14 mouse cellular contexts compared by ENCODE assay signal in the genomic region with DNA sequence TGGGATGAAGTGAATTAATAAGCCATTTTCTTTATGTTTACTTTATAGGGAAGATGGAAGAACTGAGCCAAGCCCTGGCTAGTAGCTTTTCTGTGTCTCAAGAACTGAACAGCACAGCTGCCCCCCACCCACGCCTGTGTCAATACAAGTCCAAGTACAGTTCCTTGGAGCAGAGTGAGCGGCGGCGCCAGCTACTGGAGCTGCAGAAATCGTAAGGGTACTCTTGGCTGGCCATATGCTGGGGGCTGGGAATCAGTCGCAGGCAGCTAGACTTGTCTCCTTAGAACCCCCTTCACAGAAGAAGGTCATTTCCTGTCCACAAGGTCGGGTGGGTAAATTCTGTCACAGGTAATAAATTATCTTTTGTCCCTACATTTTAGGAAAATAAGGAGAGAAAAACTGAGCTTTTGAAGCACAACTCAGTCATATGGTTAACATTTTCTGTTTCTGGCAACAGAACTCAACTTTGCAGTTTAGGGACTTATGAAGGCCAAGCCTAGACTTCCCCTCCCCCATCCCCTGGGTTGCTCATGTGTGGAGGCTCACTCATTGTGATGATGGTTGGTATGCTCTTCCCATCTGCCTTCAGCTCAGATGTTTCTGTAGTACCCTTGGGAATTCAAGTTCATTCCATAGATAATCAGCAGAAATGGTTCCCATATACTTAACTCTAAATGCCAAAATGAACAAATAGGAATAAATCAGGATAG. TPM values are rescaled to one million over a fixed set of nuclear protein-coding genes. Genes with fewer than 3 reads are reported as not detected.
DNase-seq lines count a peak whose midpoint lies in the region; TF ChIP-seq lines count a peak whose summit lies in the region.
"Had no signal": no experiment of that assay in that cellular context is flagged by ENCODE, and none has a peak within 500 bp of the region (broad histone marks: within the 10 kb centered on the region; RNA-seq: fewer than 3 reads in every experiment).

No protein-coding gene starts in this region.

- no peak for TF ChIP-seq CTCF in thymus, adult 2 months (IDR thresholded peaks at IDR 0.05; ENCODE audit: borderline replicate concordance, control insufficient read depth, extremely low read depth, insufficient read depth, low read length, poor library complexity)

- H3K36me3 ChIP-seq in limb, embryonic 10.5 days, result peaks cover 34% of the 10 kb centered on the region
- peaks cover 3% of the 10 kb centered on the region; the same call in 1 of the 2 replicates for H3K36me3 ChIP-seq in thymus, adult 2 months (ENCODE audit: control insufficient read depth, insufficient read depth, low read length)

- 53% methylated on average over 7 of the region's 7 CpGs for WGBS in limb, embryonic 10.5 days
- 92% methylated on average over 7 of the region's 7 CpGs for WGBS in thymus, adult 2 months

- no peaks in the 10 kb centered on the region for H3K27me3 ChIP-seq in limb, embryonic 10.5 days (ENCODE audit: low read depth, poor library complexity, severe bottlenecking)
- H3K27me3 ChIP-seq in thymus, adult 2 months (ENCODE audit: control insufficient read depth, insufficient read depth, low read length), result no peaks in the 10 kb centered on the region
- H3K27me3 ChIP-seq: embryonic facial prominence, embryonic 13.5 days; forebrain, embryonic 12.5 days had no signal

- no peak overlapping the region for H3K27ac ChIP-seq in limb, embryonic 10.5 days
- no peak overlapping the region for H3K27ac ChIP-seq in thymus, adult 2 months (ENCODE audit: control insufficient read depth, insufficient read depth, low read length)
- H3K27ac ChIP-seq: embryonic facial prominence, embryonic 13.5 days; forebrain, embryonic 12.5 days; hindbrain, embryonic 14.5 days had no signal

- peak; percentile 58 for DNase-seq in adrenal gland, postnatal 14 days
- no peak for DNase-seq in adrenal gland, postnatal 4 days (ENCODE audit: low spot score in 2 of 2)
- peak; percentile 42 for DNase-seq in kidney, postnatal 10 days
- DNase-seq in kidney, postnatal 25 days, result no peak
- DNase-seq in ES-CJ7 (ENCODE audit: low read depth, low spot score), result peak; percentile 38
- DNase-seq in limb, embryonic 10.5 days (ENCODE audit: low spot score), result peak; percentile 50
- no peak for DNase-seq in thymus, adult 2 months
- DNase-seq in frontal cortex, postnatal 25 days (ENCODE audit: low spot score in 2 of 2), result no peak
- DNase-seq: cerebellum, postnatal 14 days; midbrain, embryonic 14.5 days; thymus, postnatal 25 days had no signal

- TF ChIP-seq POLR2A in thymus, adult 2 months (IDR thresholded peaks at IDR 0.05; ENCODE audit: control insufficient read depth, extremely low read depth, insufficient read depth, low read length, poor library complexity), result no peak

- no peaks in the 10 kb centered on the region for H3K9me3 ChIP-seq in limb, embryonic 10.5 days (replicated peaks)
- H3K9me3 ChIP-seq: forebrain, embryonic 12.5 days had no signal

- peaks cover 3% of the 10 kb centered on the region; the same call in 1 of the 2 replicates for H3K4me1 ChIP-seq in limb, embryonic 10.5 days
- H3K4me1 ChIP-seq in thymus, adult 2 months (replicated peaks; ENCODE audit: control insufficient read depth, insufficient read depth, low read length), result no peaks in the 10 kb centered on the region
- H3K4me1 ChIP-seq: embryonic facial prominence, embryonic 13.5 days; forebrain, embryonic 12.5 days had no signal

- no peak overlapping the region for H3K4me3 ChIP-seq in limb, embryonic 10.5 days
- no peak overlapping the region for H3K4me3 ChIP-seq in thymus, adult 2 months (ENCODE audit: control insufficient read depth, insufficient read depth, low read length)
- H3K4me3 ChIP-seq: embryonic facial prominence, embryonic 13.5 days; forebrain, embryonic 12.5 days had no signal

RNA-seq across cellular contexts. Expression of gene Snupn, which starts 6.4 kb away (rescaled TPM):
- 12.5 and 13.3 TPM in 2 replicates for total RNA-seq in adrenal gland, postnatal 14 days (2021)
- total RNA-seq in adrenal gland, postnatal 4 days (2021), result 10 to 100 TPM; 13.3 to 14.2 TPM
- polyA plus RNA-seq in limb, embryonic 10.5 days (2016; fragmentation: Nextera tagmentation; extraction: Ambion mirVana), result 27.0 and 31.6 TPM in 2 replicates
- 6.1 and 6.3 TPM in 2 replicates for polyA plus RNA-seq in thymus, adult 2 months (2012; rRNA removed)

RNA-seq across cellular contexts. Expression of gene Imp3, which starts 19.8 kb away (rescaled TPM):
- 76.4 and 88.5 TPM in 2 replicates for total RNA-seq in adrenal gland, postnatal 14 days (2021)
- total RNA-seq in adrenal gland, postnatal 4 days (2021), result 10 to 100 TPM; 87.2 to 87.5 TPM
- 70.5 and 77.9 TPM in 2 replicates for polyA plus RNA-seq in limb, embryonic 10.5 days (2016; fragmentation: Nextera tagmentation; extraction: Ambion mirVana)
- 315 and 327 TPM in 2 replicates for polyA plus RNA-seq in thymus, adult 2 months (2012; rRNA removed)

RNA-seq across cellular contexts. Expression of gene Snx33, which starts 28.9 kb away (rescaled TPM):
- total RNA-seq in adrenal gland, postnatal 14 days (2021), result 17.9 and 22.6 TPM in 2 replicates
- 10 to 100 TPM; 28.4 to 30.7 TPM for total RNA-seq in adrenal gland, postnatal 4 days (2021)
- polyA plus RNA-seq in limb, embryonic 10.5 days (2016; fragmentation: Nextera tagmentation; extraction: Ambion mirVana), result 9.3 and 11.6 TPM in 2 replicates
- polyA plus RNA-seq in thymus, adult 2 months (2012; rRNA removed), result 15.0 and 15.6 TPM in 2 replicates

RNA-seq across cellular contexts. Expression of gene Ptpn9, which starts 37.6 kb away (rescaled TPM):
- 39.2 and 43.4 TPM in 2 replicates for total RNA-seq in adrenal gland, postnatal 14 days (2021)
- total RNA-seq in adrenal gland, postnatal 4 days (2021), result 10 to 100 TPM; 60.1 to 62.0 TPM
- 24.6 and 27.6 TPM in 2 replicates for polyA plus RNA-seq in limb, embryonic 10.5 days (2016; fragmentation: Nextera tagmentation; extraction: Ambion mirVana)
- polyA plus RNA-seq in thymus, adult 2 months (2012; rRNA removed), result 15.0 and 20.5 TPM in 2 replicates

Comparison
In these comparisons a context has a peak if more than half of its experiments do, and no peak if none do; other contexts are left out.
1. DNase-seq: peak in adrenal gland, postnatal 14 days (single experiment), kidney, postnatal 10 days (single experiment), ES-CJ7 (single experiment) and limb, embryonic 10.5 days (single experiment); none in adrenal gland, postnatal 4 days (0 of 2), kidney, postnatal 25 days (0 of 2), thymus, adult 2 months (single experiment) and frontal cortex, postnatal 25 days (0 of 2).